Comparison of ENCODE assay signal across 22 mouse cellular contexts in genomic region chr3:115704254-115704908, GRCm38 (mm10). TPM values are rescaled to one million over a fixed set of nuclear protein-coding genes. Genes with fewer than 3 reads are reported as not detected.
DNase-seq lines count a peak whose midpoint lies in the region; ATAC-seq and TF ChIP-seq lines count a peak whose summit lies in the region.
"Had no signal": no experiment of that assay in that cellular context is flagged by ENCODE, and none has a peak within 500 bp of the region (broad histone marks: within the 10 kb centered on the region; RNA-seq: fewer than 3 reads in every experiment).

No protein-coding gene starts in this region.

- no peak overlapping the region for H3K4me2 ChIP-seq in forebrain, embryonic 14.5 days (ENCODE audit: low read length)
- no peak overlapping the region for H3K4me2 ChIP-seq in kidney, embryonic 16.5 days (replicated peaks; ENCODE audit: low read depth, low read length)
- H3K4me2 ChIP-seq: embryonic facial prominence, embryonic 12.5 days; limb, embryonic 15.5 days; lung, embryonic 14.5 days; neural tube, embryonic 13.5 days; stomach, embryonic 15.5 days had no signal

- WGBS in bone marrow, adult 2 months, result 27% methylated on average over 9 of the region's 9 CpGs
- WGBS in macrophage (ENCODE audit: missing documents), result 29% methylated on average over 9 of the region's 9 CpGs
- 89% methylated on average over 9 of the region's 9 CpGs for WGBS in forebrain, embryonic 14.5 days
- WGBS in kidney, embryonic 16.5 days, result 70% methylated on average over 9 of the region's 9 CpGs

- H3K9ac ChIP-seq in forebrain, embryonic 14.5 days (ENCODE audit: low read length), result no peak overlapping the region
- H3K9ac ChIP-seq in kidney, embryonic 16.5 days (replicated peaks; ENCODE audit: low read length), result no peak overlapping the region
- H3K9ac ChIP-seq: embryonic facial prominence, embryonic 12.5 days; forebrain, postnatal 0 days; limb, embryonic 15.5 days; lung, embryonic 14.5 days; neural tube, embryonic 13.5 days; stomach, embryonic 15.5 days had no signal

- no peaks in the 10 kb centered on the region for H3K27me3 ChIP-seq in forebrain, embryonic 14.5 days (replicated peaks; ENCODE audit: control insufficient read depth, insufficient read depth, low read length)
- no peaks in the 10 kb centered on the region for H3K27me3 ChIP-seq in kidney, embryonic 16.5 days (ENCODE audit: insufficient read depth, low read length)
- H3K27me3 ChIP-seq: embryonic facial prominence, embryonic 12.5 days; limb, embryonic 15.5 days; neural tube, embryonic 13.5 days; stomach, embryonic 15.5 days had no signal

- no peaks in the 10 kb centered on the region for H3K36me3 ChIP-seq in macrophage (ENCODE audit: inconsistent target)
- H3K36me3 ChIP-seq in forebrain, embryonic 14.5 days (ENCODE audit: control insufficient read depth, insufficient read depth, low read length), result no peaks in the 10 kb centered on the region; the same call in 1 of the 2 replicates
- H3K36me3 ChIP-seq in kidney, embryonic 16.5 days (ENCODE audit: insufficient read depth, low read length), result no peaks in the 10 kb centered on the region
- H3K36me3 ChIP-seq: embryonic facial prominence, embryonic 12.5 days; limb, embryonic 15.5 days; neural tube, embryonic 13.5 days; stomach, embryonic 15.5 days had no signal

- DNase-seq in 3T3-L1 (ENCODE audit: low read depth, low spot score) (peak; percentile 6), 416B (ENCODE audit: low read depth) (peak; percentile 74)
- no peak for DNase-seq in forebrain, embryonic 14.5 days (ENCODE audit: low spot score)
- no peak for DNase-seq in left cerebral cortex, adult 2 months (ENCODE audit: extremely low spot score in 1 of 2, low spot score in 2 of 2)
- DNase-seq in retina, embryonic 14.5 days (ENCODE audit: low spot score), result no peak
- DNase-seq: cerebellum, adult 11 months; cerebellum, postnatal 25 days; forebrain, postnatal 0 days; gastrocnemius, postnatal 10 days; heart, postnatal 36 days; kidney, adult 2 months; kidney, postnatal 36 days; thymus, adult 2 months had no signal

- no peak for ATAC-seq in forebrain, embryonic 14.5 days
- no peak for ATAC-seq in kidney, embryonic 16.5 days (ENCODE audit: low FRiP score, low TSS enrichment)
- ATAC-seq: forebrain, postnatal 0 days had no signal

- H3K4me1 ChIP-seq in bone marrow, adult 2 months (ENCODE audit: control insufficient read depth, insufficient read depth, low read length), result peaks cover 8% of the 10 kb centered on the region
- no peaks in the 10 kb centered on the region for H3K4me1 ChIP-seq in forebrain, embryonic 14.5 days (ENCODE audit: control insufficient read depth, insufficient read depth, low read length)
- H3K4me1 ChIP-seq in kidney, embryonic 16.5 days (ENCODE audit: insufficient read depth, low read length), result 0 out of 2 replicates have a peak, but pooled peaks cover 3% of the 10 kb centered on the region
- H3K4me1 ChIP-seq: embryonic facial prominence, embryonic 12.5 days; heart, embryonic 10.5 days; limb, embryonic 15.5 days; neural tube, embryonic 13.5 days; stomach, embryonic 15.5 days had no signal

- no peak for TF ChIP-seq POLR2A in bone marrow, adult 2 months (IDR thresholded peaks at IDR 0.05; ENCODE audit: borderline replicate concordance, control insufficient read depth, low read depth, low read length)

- peaks cover 9% of the 10 kb centered on the region; the same call in 1 of the 2 replicates for H3K79me2 ChIP-seq in macrophage (ENCODE audit: inconsistent target)

- no peaks in the 10 kb centered on the region for H3K9me3 ChIP-seq in forebrain, embryonic 14.5 days (replicated peaks; ENCODE audit: control insufficient read depth, low read length)
- H3K9me3 ChIP-seq in kidney, embryonic 16.5 days (ENCODE audit: low read length), result no peaks in the 10 kb centered on the region
- H3K9me3 ChIP-seq: embryonic facial prominence, embryonic 12.5 days; heart, embryonic 10.5 days; limb, embryonic 15.5 days; neural tube, embryonic 13.5 days; stomach, embryonic 15.5 days had no signal

- no peak for TF ChIP-seq CTCF in bone marrow, adult 2 months (IDR thresholded peaks at IDR 0.05; ENCODE audit: control insufficient read depth, insufficient read depth, low read length)
- TF ChIP-seq CTCF in left cerebral cortex, adult 2 months (IDR thresholded peaks at IDR 0.05), result no peak

- H3K27ac ChIP-seq in bone marrow, adult 2 months (ENCODE audit: control insufficient read depth, insufficient read depth, low read depth, low read length, poor library complexity), result peak overlapping the region; percentile 95
- H3K27ac ChIP-seq in macrophage, result peak overlapping the region; percentile 85
- H3K27ac ChIP-seq in forebrain, embryonic 14.5 days (ENCODE audit: low read depth, low read length), result no peak overlapping the region
- H3K27ac ChIP-seq in kidney, embryonic 16.5 days (ENCODE audit: low read length), result no peak overlapping the region
- no peak overlapping the region for H3K27ac ChIP-seq in left cerebral cortex, adult 2 months
- H3K27ac ChIP-seq: embryonic facial prominence, embryonic 12.5 days; heart, embryonic 10.5 days; limb, embryonic 15.5 days; neural tube, embryonic 13.5 days; stomach, embryonic 15.5 days had no signal

- intact Hi-C loops in left cerebral cortex, adult 2 months (cut with DNase I), result no loop called here

- peak overlapping the region; percentile 41 for H3K4me3 ChIP-seq in bone marrow, adult 2 months (replicated peaks; ENCODE audit: control insufficient read depth, low read depth, low read length)
- H3K4me3 ChIP-seq in macrophage (ENCODE audit: inconsistent target), result no peak overlapping the region
- H3K4me3 ChIP-seq in forebrain, embryonic 14.5 days (ENCODE audit: low read depth, low read length), result no peak overlapping the region
- H3K4me3 ChIP-seq in kidney, embryonic 16.5 days (ENCODE audit: low read length), result no peak overlapping the region
- H3K4me3 ChIP-seq in left cerebral cortex, adult 2 months, result no peak overlapping the region
- H3K4me3 ChIP-seq: embryonic facial prominence, embryonic 12.5 days; heart, embryonic 10.5 days; limb, embryonic 15.5 days; neural tube, embryonic 13.5 days; stomach, embryonic 15.5 days had no signal

RNA-seq across cellular contexts. Expression of gene S1pr1, which starts 10.5 kb away (rescaled TPM):
- polyA plus RNA-seq in bone marrow, adult 2 months (2011; ENCODE audit: insufficient read depth, insufficient read length, low replicate concordance, missing spikeins), result 3.9 and 6.1 TPM in 2 replicates
- 10 to 100 TPM in 13 of 26 experiments, 1 to 10 TPM in 13; 1.4 to 26.4 (median 9.4) TPM for total RNA-seq in macrophage (2018; cell fraction: chromatin; rRNA removed)
- total RNA-seq in macrophage (2018; cell fraction: cytosol; rRNA removed), result 10 to 100 TPM in 18 of 26 experiments, 1 to 10 TPM in 8; 4.0 to 71.2 (median 27.5) TPM
- total RNA-seq in macrophage (2018; cell fraction: nucleus; rRNA removed), result 10 to 100 TPM in 17 of 26 experiments, 1 to 10 TPM in 9; 3.9 to 70.1 (median 22.0) TPM
- 25.2 to 65.7 TPM (median 58.6 TPM) in 3 replicates for polyA plus RNA-seq in macrophage (2018)
- 21.2 and 24.5 TPM in 2 replicates for polyA plus RNA-seq in forebrain, embryonic 14.5 days (2014; fragmentation: Nextera tagmentation; extraction: Ambion mirVana)
- 21.0 and 26.1 TPM in 2 replicates for polyA plus RNA-seq in kidney, embryonic 16.5 days (2015; fragmentation: Nextera tagmentation; extraction: Ambion mirVana)
- total RNA-seq in left cerebral cortex, adult 2 months (2021), result 100 to 1,000 TPM in 1 of 2 experiments, 10 to 100 TPM in 1; 90.6 to 118 TPM

Comparison
In these comparisons a context has a peak if more than half of its experiments do, and no peak if none do; other contexts are left out.
1. DNase-seq: peak in 3T3-L1 (single experiment) and 416B (single experiment); none in forebrain, embryonic 14.5 days (single experiment), left cerebral cortex, adult 2 months (0 of 2) and retina, embryonic 14.5 days (single experiment).
2. H3K27ac ChIP-seq: peak in bone marrow, adult 2 months (single experiment) and macrophage (single experiment); none in forebrain, embryonic 14.5 days (single experiment), kidney, embryonic 16.5 days (single experiment) and left cerebral cortex, adult 2 months (single experiment).